Mouse (Mus musculus) thymus, adult 2 months (tissue): ENCODE measurements at regions not wholly inside any gene's neighbourhood (a gene's known extent, or its start where the extent isn't known, plus 50 kb on each side); places are given as distances from the start of the nearest gene placed in this dataset.

Experiments used
- DNase-seq: peaks from one replicate; pipeline ENCODE4 v3.0.0; 2021
- H3K27ac ChIP-seq: fragments of 200-500 bp; 2 replicates; pipeline ENCODE4 v1.5.1; 2012; ENCODE audit warnings: low read length, control low read depth; ENCODE audit not compliant: control insufficient read depth, insufficient read depth
- H3K27me3 ChIP-seq: fragments of 200-500 bp; 2 replicates; pipeline ENCODE4 v1.6.1; 2012; ENCODE audit warnings: mild to moderate bottlenecking, low read length, moderate library complexity, mixed read lengths; ENCODE audit not compliant: control insufficient read depth, insufficient read depth
- H3K36me3 ChIP-seq: fragments of 200-500 bp; 2 replicates; pipeline ENCODE4 v1.6.1; 2012; ENCODE audit warnings: mild to moderate bottlenecking, low read length, moderate library complexity; ENCODE audit not compliant: control insufficient read depth, insufficient read depth
- H3K4me1 ChIP-seq: fragments of 200-500 bp; replicated peaks from 2 replicates; pipeline ENCODE4 v1.6.1; 2012; ENCODE audit warnings: low read length; ENCODE audit not compliant: control insufficient read depth, insufficient read depth
- H3K4me3 ChIP-seq: fragments of 200-500 bp; 2 replicates; pipeline ENCODE4 v1.5.1; 2012; ENCODE audit warnings: mild to moderate bottlenecking, low read length, control low read depth, moderate library complexity; ENCODE audit not compliant: control insufficient read depth, insufficient read depth
- CTCF ChIP-seq: fragments of 200-500 bp; IDR thresholded peaks from 2 replicates; pipeline ENCODE4 v1.5.1; 2012; ENCODE audit warnings: mild to moderate bottlenecking, control low read depth, low read length, moderate library complexity, borderline replicate concordance; ENCODE audit not compliant: control insufficient read depth, poor library complexity, insufficient read depth; ENCODE audit errors: extremely low read depth
- POLR2A ChIP-seq: fragments of 200-500 bp; IDR thresholded peaks from 2 replicates; pipeline ENCODE4 v1.6.1; 2012; ENCODE audit warnings: mild to moderate bottlenecking, low read length, control low read depth, moderate library complexity; ENCODE audit not compliant: control insufficient read depth, poor library complexity, insufficient read depth; ENCODE audit errors: extremely low read depth
- WGBS: fragments of 180-500 bp; shearing (Covaris S2); methylation state at CpG from one replicate; pipeline ENCODE4 v1.1.7; 2018; 5-methylcytosine and 5-hydroxymethylcytosine counted together

- H3K4me1 ChIP-seq = peaks cover 23% of the 10 kb centered on the region
- H3K27ac ChIP-seq = no peak overlapping the region
- no peaks in the 10 kb centered on the region for H3K36me3 ChIP-seq
- H3K4me3 ChIP-seq = no peak overlapping the region
- no peak for DNase-seq
- TF ChIP-seq POLR2A = no peak
- TF ChIP-seq CTCF = no peak
- no peaks in the 10 kb centered on the region for H3K27me3 ChIP-seq
- 98% methylated on average over 2 of the region's 2 CpGs for WGBS
Observed at GRCm38 (mm10) chr8:126719748-126720147, 126.0 kb upstream of the Irf2bp2 start.

GRCm38 (mm10) chr8:126717652-126718155 is 123.9 kb upstream of the Irf2bp2 start:
- no peak for TF ChIP-seq POLR2A
- TF ChIP-seq CTCF = no peak

GRCm38 (mm10) chr8:126715666-126716065 is 121.9 kb upstream of the Irf2bp2 start:
- H3K36me3 ChIP-seq = no peaks in the 10 kb centered on the region
- TF ChIP-seq CTCF (no peak), POLR2A (no peak)
- no peak for DNase-seq
- WGBS = 100% methylated on average over 1 of the region's 1 CpGs
- H3K27me3 ChIP-seq = no peaks in the 10 kb centered on the region
- H3K27ac ChIP-seq = no peak overlapping the region
- peaks cover 4% of the 10 kb centered on the region; the same call in 1 of the 2 replicates for H3K4me1 ChIP-seq
- no peak overlapping the region for H3K4me3 ChIP-seq

More at GRCm38 (mm10) chr8:126717652-126718155, 123.9 kb upstream of the Irf2bp2 start:
- Histone ChIP-seq H3K27ac (no peak overlapping the region), H3K4me3 (no peak overlapping the region), H3K4me1 (peaks cover 19% of the 10 kb centered on the region), H3K36me3 (no peaks in the 10 kb centered on the region), H3K27me3 (no peaks in the 10 kb centered on the region)
- 90% methylated on average over 2 of the region's 2 CpGs for WGBS
- no peak for DNase-seq

GRCm38 (mm10) chr8:126713602-126714145 is 119.9 kb upstream of the Irf2bp2 start:
- 91% methylated on average over 8 of the region's 8 CpGs for WGBS
- no peaks in the 10 kb centered on the region for H3K4me1 ChIP-seq
- no peak for DNase-seq
- no peak overlapping the region for H3K27ac ChIP-seq
- no peak overlapping the region for H3K4me3 ChIP-seq
- H3K27me3 ChIP-seq = no peaks in the 10 kb centered on the region
- H3K36me3 ChIP-seq = no peaks in the 10 kb centered on the region
- TF ChIP-seq POLR2A = no peak
- no peak for TF ChIP-seq CTCF

GRCm38 (mm10) chr8:126713181-126713580 is 119.4 kb upstream of the Irf2bp2 start:
- no peaks in the 10 kb centered on the region for H3K4me1 ChIP-seq
- TF ChIP-seq POLR2A (no peak), CTCF (no peak)
- no peak for DNase-seq
- 88% methylated on average over 4 of the region's 4 CpGs for WGBS
- no peaks in the 10 kb centered on the region for H3K36me3 ChIP-seq
- H3K27ac ChIP-seq = no peak overlapping the region
- H3K27me3 ChIP-seq = no peaks in the 10 kb centered on the region
- H3K4me3 ChIP-seq = no peak overlapping the region

GRCm38 (mm10) chr8:126712749-126713148 is 119.0 kb upstream of the Irf2bp2 start:
- H3K27ac ChIP-seq = no peak overlapping the region
- H3K4me1 ChIP-seq = no peaks in the 10 kb centered on the region
- WGBS = 91% methylated on average over 6 of the region's 6 CpGs
- H3K4me3 ChIP-seq = no peak overlapping the region
- H3K27me3 ChIP-seq = no peaks in the 10 kb centered on the region
- no peaks in the 10 kb centered on the region for H3K36me3 ChIP-seq
- no peak for DNase-seq
- TF ChIP-seq CTCF = no peak
- no peak for TF ChIP-seq POLR2A

GRCm38 (mm10) chr8:126708956-126709355 is 115.2 kb upstream of the Irf2bp2 start:
- WGBS = 94% methylated on average over 2 of the region's 2 CpGs
- peaks cover 10% of the 10 kb centered on the region for H3K4me1 ChIP-seq
- TF ChIP-seq CTCF = no peak
- no peak for TF ChIP-seq POLR2A
- H3K4me3 ChIP-seq = no peak overlapping the region
- no peaks in the 10 kb centered on the region for H3K36me3 ChIP-seq
- H3K27me3 ChIP-seq = no peaks in the 10 kb centered on the region
- no peak for DNase-seq
- H3K27ac ChIP-seq = no peak overlapping the region

- Histone ChIP-seq H3K27me3 (no peaks in the 10 kb centered on the region), H3K4me3 (no peak overlapping the region), H3K36me3 (no peaks in the 10 kb centered on the region), H3K4me1 (peaks cover 14% of the 10 kb centered on the region), H3K27ac (no peak overlapping the region)
- 87% methylated on average over 6 of the region's 6 CpGs for WGBS
- DNase-seq = no peak
- no peak for TF ChIP-seq CTCF
- no peak for TF ChIP-seq POLR2A
Observed at GRCm38 (mm10) chr8:126707300-126707902, 113.6 kb upstream of the Irf2bp2 start.
